Mouse (Mus musculus): ENCODE measurements around the gene Rpl36.

The Rpl36 gene

DNA sequence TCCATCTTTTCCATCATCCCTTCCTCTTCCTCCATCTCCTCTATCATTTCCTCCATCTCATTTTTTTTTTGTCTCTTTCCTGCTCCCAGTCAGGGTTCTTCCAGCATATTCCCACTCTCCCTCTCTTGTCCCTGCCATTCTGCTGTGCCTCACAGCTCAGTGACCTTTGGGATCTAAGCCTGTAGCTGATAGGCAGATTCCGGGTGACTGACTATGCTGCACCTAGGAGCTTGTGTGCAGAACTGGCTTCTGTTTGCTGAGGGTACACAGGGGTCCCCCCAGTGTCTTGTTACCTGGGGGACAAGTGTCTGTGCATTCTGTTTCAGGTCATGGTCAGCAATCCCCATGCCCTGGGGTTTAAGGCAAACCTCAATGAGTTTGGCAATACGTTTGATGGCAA, 41.6 kb downstream of the Rpl36 start:
- no peak for DNase-seq

DNA sequence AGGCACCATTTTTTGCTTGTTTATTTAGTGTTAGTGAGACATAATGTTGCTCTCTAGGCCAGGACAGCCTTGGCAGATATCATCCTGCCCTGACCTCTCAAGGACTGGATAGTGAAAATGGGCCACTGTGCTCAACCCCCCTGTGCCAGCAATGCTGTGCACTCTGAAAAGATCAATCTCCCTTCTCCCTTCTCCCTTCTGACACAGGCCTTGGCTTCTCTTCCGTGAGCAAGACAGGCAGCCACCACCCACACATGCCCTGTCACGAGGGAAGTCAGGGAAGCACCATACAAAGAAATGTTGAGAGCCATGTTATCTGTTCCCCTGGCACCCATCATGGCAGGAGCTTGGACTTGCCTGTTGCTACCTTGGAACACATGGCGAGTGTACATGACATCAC, 42.1 kb downstream of the Rpl36 start:
- no peak for DNase-seq

DNA sequence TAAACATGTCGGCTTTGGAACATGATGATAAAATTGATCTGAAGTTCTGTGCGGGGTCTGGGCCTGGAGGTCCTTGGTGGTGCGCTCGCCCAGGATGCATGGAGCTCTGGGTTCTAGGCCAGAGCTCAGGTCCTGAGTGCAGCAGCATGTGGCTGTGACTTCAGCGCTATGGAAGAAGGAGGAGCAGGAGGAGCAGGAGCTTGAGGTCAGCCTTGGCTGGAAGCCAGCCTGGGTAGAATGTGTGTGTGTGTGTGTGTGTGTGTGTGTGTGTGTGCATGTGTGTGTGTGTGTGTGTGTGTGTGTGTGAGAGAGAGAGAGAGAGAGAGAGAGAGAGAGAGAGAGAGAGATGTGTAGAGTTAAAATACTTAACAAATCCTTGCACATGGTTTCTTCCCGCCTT, 43.0 kb downstream of the Rpl36 start:
- DNase-seq, result peak; percentile 40

DNA sequence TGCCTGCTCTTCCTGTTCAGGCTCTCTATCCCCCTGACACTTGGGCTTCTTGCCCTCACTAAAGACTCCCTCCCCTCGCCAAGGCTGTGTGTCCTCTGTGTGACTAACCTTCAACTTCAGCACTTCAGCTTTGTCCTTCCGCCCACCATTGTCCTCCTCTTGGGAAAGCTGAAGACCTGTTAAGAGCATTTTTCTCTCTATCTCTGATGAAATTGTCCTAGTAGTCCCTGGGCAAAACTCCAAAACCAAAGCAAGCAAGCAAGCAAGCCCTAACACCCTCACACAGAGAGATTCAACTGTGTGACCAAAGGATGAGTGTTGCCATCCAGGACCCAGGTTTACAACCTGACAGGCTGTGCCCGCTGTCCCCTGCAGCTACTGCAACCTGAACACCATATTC, 50.4 kb downstream of the Rpl36 start:
- DNase-seq, result no peak
